8 mouse cellular contexts compared by ENCODE assay signal in genomic region chr19:46444209-46444608, GRCm38 (mm10). TPM values are rescaled to one million over a fixed set of nuclear protein-coding genes. Genes with fewer than 3 reads are reported as not detected.
DNase-seq lines count a peak whose midpoint lies in the region; ATAC-seq and TF ChIP-seq lines count a peak whose summit lies in the region.

No protein-coding gene starts in this region.

- no peaks in the 10 kb centered on the region for H3K36me3 ChIP-seq in intestine, postnatal 0 days (ENCODE audit: control insufficient read depth, insufficient read depth)
- no peaks in the 10 kb centered on the region for H3K36me3 ChIP-seq in midbrain, embryonic 12.5 days

- peak; percentile 81 for DNase-seq in CD4-positive, CD25-positive, alpha-beta regulatory T cell, adult 2 months (ENCODE audit: low read depth, low spot score)
- peak; percentile 77 for DNase-seq in embryo, embryonic 11.5 days (ENCODE audit: low read depth, low spot score)
- peak; percentile 48 to 79 for DNase-seq in gastrocnemius, postnatal 4 days (ENCODE audit: low spot score in 2 of 2)
- DNase-seq in left cerebral cortex, postnatal 4 days, result peak; percentile 88
- peak; percentile 38 for DNase-seq in spleen, adult 12 weeks (ENCODE audit: low spot score)

- TF ChIP-seq CTCF in intestine, postnatal 0 days (IDR thresholded peaks at IDR 0.05; ENCODE audit: low read depth), result peak; percentile 90

- no peak overlapping the region for H3K4me3 ChIP-seq in intestine, postnatal 0 days (ENCODE audit: low read depth, low read length)
- no peak overlapping the region for H3K4me3 ChIP-seq in midbrain, embryonic 12.5 days

- no peak for ATAC-seq in CD4-positive, CD25-positive, alpha-beta regulatory T cell, adult 4 months
- peak; percentile 37 for ATAC-seq in intestine, postnatal 0 days
- peak; percentile 68; the same call in 1 of the 2 replicates for ATAC-seq in midbrain, embryonic 12.5 days (ENCODE audit: low FRiP score, low read depth)

- no peaks in the 10 kb centered on the region for H3K9me3 ChIP-seq in intestine, postnatal 0 days (ENCODE audit: control insufficient read depth)
- H3K9me3 ChIP-seq in midbrain, embryonic 12.5 days, result no peaks in the 10 kb centered on the region

- no peak overlapping the region for H3K9ac ChIP-seq in intestine, postnatal 0 days (ENCODE audit: low read depth, low read length)
- no peak overlapping the region for H3K9ac ChIP-seq in midbrain, embryonic 12.5 days (replicated peaks)

- H3K4me2 ChIP-seq in intestine, postnatal 0 days (replicated peaks; ENCODE audit: low read depth), result no peak overlapping the region
- no peak overlapping the region for H3K4me2 ChIP-seq in midbrain, embryonic 12.5 days (replicated peaks)

- 9% methylated on average over 6 of the region's 6 CpGs for WGBS in intestine, postnatal 0 days
- 8% methylated on average over 6 of the region's 6 CpGs for WGBS in midbrain, embryonic 12.5 days

- intact Hi-C loops in left cerebral cortex, postnatal 4 days (cut with DNase I), result loop anchor here (5.0 to 10.0 kb wide), 2 partner anchors 47 to 99 kb away; partner anchors contain the start of genes Actr1a, Mfsd13a and Sufu

- H3K27ac ChIP-seq in intestine, postnatal 0 days (ENCODE audit: low read depth, low read length), result no peak overlapping the region
- peak overlapping the region; percentile 67 for H3K27ac ChIP-seq in midbrain, embryonic 12.5 days (replicated peaks)

- no peaks in the 10 kb centered on the region for H3K27me3 ChIP-seq in intestine, postnatal 0 days (replicated peaks; ENCODE audit: control insufficient read depth, insufficient read depth, low read length)
- H3K27me3 ChIP-seq in midbrain, embryonic 12.5 days, result no peaks in the 10 kb centered on the region

- H3K4me1 ChIP-seq in intestine, postnatal 0 days (replicated peaks; ENCODE audit: control insufficient read depth, insufficient read depth, low read length), result no peaks in the 10 kb centered on the region; the same call in 1 of the 2 replicates
- H3K4me1 ChIP-seq in midbrain, embryonic 12.5 days, result peaks cover 43% of the 10 kb centered on the region

RNA-seq across cellular contexts. Expression of gene Sufu, which starts 47.5 kb away (rescaled TPM):
- polyA plus RNA-seq in CD4-positive, CD25-positive, alpha-beta regulatory T cell, adult 4 months (2017; shearing (Covaris generic)), result 10 to 100 TPM; 10.2 to 11.6 TPM
- 10 to 100 TPM; 20.1 to 23.5 TPM for total RNA-seq in gastrocnemius, postnatal 4 days (2021)
- 9.0 and 9.5 TPM in 2 replicates for polyA plus RNA-seq in intestine, postnatal 0 days (2015; fragmentation: Nextera tagmentation; extraction: Ambion mirVana)
- total RNA-seq in left cerebral cortex, postnatal 4 days (2021), result 10 to 100 TPM; 22.2 to 23.9 TPM
- 42.4 and 43.7 TPM in 2 replicates for polyA plus RNA-seq in midbrain, embryonic 12.5 days (2016; fragmentation: Nextera tagmentation; extraction: Ambion mirVana)

RNA-seq across cellular contexts. Expression of gene Actr1a, which starts 48.7 kb away (rescaled TPM):
- polyA plus RNA-seq in CD4-positive, CD25-positive, alpha-beta regulatory T cell, adult 4 months (2017; shearing (Covaris generic)), result 100 to 1,000 TPM in 1 of 2 experiments, 10 to 100 TPM in 1; 92.4 to 111 TPM
- 10 to 100 TPM; 80.8 to 88.7 TPM for total RNA-seq in gastrocnemius, postnatal 4 days (2021)
- 100 and 103 TPM in 2 replicates for polyA plus RNA-seq in intestine, postnatal 0 days (2015; fragmentation: Nextera tagmentation; extraction: Ambion mirVana)
- 100 to 1,000 TPM; 304 to 313 TPM for total RNA-seq in left cerebral cortex, postnatal 4 days (2021)
- 242 and 258 TPM in 2 replicates for polyA plus RNA-seq in midbrain, embryonic 12.5 days (2016; fragmentation: Nextera tagmentation; extraction: Ambion mirVana)

RNA-seq across cellular contexts. Expression of gene Trim8, which starts 57.3 kb away (rescaled TPM):
- 10 to 100 TPM; 16.3 to 21.5 TPM for polyA plus RNA-seq in CD4-positive, CD25-positive, alpha-beta regulatory T cell, adult 4 months (2017; shearing (Covaris generic))
- 10 to 100 TPM; 40.4 to 41.4 TPM for total RNA-seq in gastrocnemius, postnatal 4 days (2021)
- polyA plus RNA-seq in intestine, postnatal 0 days (2015; fragmentation: Nextera tagmentation; extraction: Ambion mirVana), result 16.7 and 17.1 TPM in 2 replicates
- 100 to 1,000 TPM; 113 to 119 TPM for total RNA-seq in left cerebral cortex, postnatal 4 days (2021)
- polyA plus RNA-seq in midbrain, embryonic 12.5 days (2016; fragmentation: Nextera tagmentation; extraction: Ambion mirVana), result 38.5 and 53.9 TPM in 2 replicates

Comparison
In these comparisons a context has a peak if more than half of its experiments do, and no peak if none do; other contexts are left out.
1. DNase-seq: peak in every context shown above with its lines; median percentile 88 in left cerebral cortex, postnatal 4 days; 81 in CD4-positive, CD25-positive, alpha-beta regulatory T cell, adult 2 months; 77 in embryo, embryonic 11.5 days; 64 in gastrocnemius, postnatal 4 days; 38 in spleen, adult 12 weeks.